Mouse (Mus musculus) liver, embryonic 15.5 days (tissue): Measurements from ENCODE around the gene Sval1. TPM values are rescaled to one million over a fixed set of nuclear protein-coding genes. Genes with fewer than 3 reads are reported as not detected.

Source experiments
- ATAC-seq: fragments of 200-750 bp; cut with Nextera tagmentation; 2 replicates; pipeline ENCODE4 v1.8.0; 2017; ENCODE audit warnings: moderate number of reproducible peaks, mild to moderate bottlenecking, moderate library complexity; ENCODE audit not compliant: insufficient read depth
- H3K27ac ChIP-seq: fragments of 300-500 bp; sonication (generic); replicated peaks from 2 replicates; pipeline ENCODE4 v1.5.1; 2015; ENCODE audit warnings: mild to moderate bottlenecking, inconsistent platforms
- H3K27me3 ChIP-seq: fragments of 300-500 bp; sonication (generic); 2 replicates; pipeline ENCODE4 v1.6.1; 2015; ENCODE audit warnings: mild to moderate bottlenecking, inconsistent platforms
- H3K36me3 ChIP-seq: fragments of 300-500 bp; sonication (generic); replicated peaks from 2 replicates; pipeline ENCODE4 v1.6.1; 2015; ENCODE audit warnings: moderate library complexity, mild to moderate bottlenecking, inconsistent platforms
- H3K4me1 ChIP-seq: fragments of 300-500 bp; sonication (generic); replicated peaks from 2 replicates; pipeline ENCODE4 v1.6.1; 2015; ENCODE audit warnings: inconsistent platforms
- H3K4me2 ChIP-seq: fragments of 300-500 bp; sonication (generic); 2 replicates; pipeline ENCODE4 v1.6.1; 2015; ENCODE audit warnings: moderate library complexity, mild to moderate bottlenecking, inconsistent platforms
- H3K4me3 ChIP-seq: fragments of 300-500 bp; sonication (generic); replicated peaks from 2 replicates; pipeline ENCODE4 v1.5.1; 2015; ENCODE audit warnings: mild to moderate bottlenecking, inconsistent platforms
- H3K9ac ChIP-seq: fragments of 300-500 bp; sonication (generic); 2 replicates; pipeline ENCODE4 v1.6.1; 2015; ENCODE audit warnings: moderate library complexity, mild to moderate bottlenecking, inconsistent platforms
- H3K9me3 ChIP-seq: fragments of 300-500 bp; sonication (generic); replicated peaks from 2 replicates; pipeline ENCODE4 v1.6.1; 2016; ENCODE audit warnings: inconsistent platforms
- WGBS: fragments of 180-500 bp; shearing (Covaris S2); methylation state at CpG from one replicate; pipeline ENCODE4 v1.1.7; 2015; ENCODE audit warnings: mixed read lengths; ENCODE audit not compliant: insufficient replicate concordance; 5-methylcytosine and 5-hydroxymethylcytosine counted together
- polyA plus RNA-seq: library from polyadenylated mRNA; unstranded; fragments of >200 nt; fragmentation: Nextera tagmentation; extraction: Ambion mirVana; gene quantifications from 2 replicates; pipeline ENCODE4 v1.2.1, GENCODE M21; 2015

Gene Sval1
- not detected in 2 replicates for polyA plus RNA-seq

GRCm38 (mm10) chr6:41951330-41951729, at the start of gene Sval1:
Gene Sval1, plus strand, starts transcription at chr6:41951630.
- no peaks in the 10 kb centered on the region for H3K36me3 ChIP-seq
- 52% methylated on average over 1 of the region's 1 CpGs for WGBS
- no peak for ATAC-seq

GRCm38 (mm10) chr6:41911625-41912024, 39.8 kb upstream of the Sval1 start:
- no peaks in the 10 kb centered on the region for H3K4me1 ChIP-seq
- no peak overlapping the region for H3K4me2 ChIP-seq
- no peaks in the 10 kb centered on the region for H3K36me3 ChIP-seq
- no peak overlapping the region for H3K4me3 ChIP-seq
- H3K27ac ChIP-seq, result no peak overlapping the region
- no peak overlapping the region for H3K9ac ChIP-seq
- H3K27me3 ChIP-seq, result no peaks in the 10 kb centered on the region
- no peaks in the 10 kb centered on the region for H3K9me3 ChIP-seq
- WGBS, result 64% methylated on average over 5 of the region's 5 CpGs
- ATAC-seq, result no peak

More at GRCm38 (mm10) chr6:41951330-41951729, at the start of gene Sval1:
- H3K27me3 ChIP-seq, result no peaks in the 10 kb centered on the region
- H3K27ac ChIP-seq, result no peak within 1 kb of the TSS
- no peak within 1 kb of the TSS for H3K9ac ChIP-seq
- no peak within 1 kb of the TSS for H3K4me3 ChIP-seq
- no peaks in the 10 kb centered on the region for H3K4me1 ChIP-seq
- no peaks in the 10 kb centered on the region for H3K9me3 ChIP-seq
- no peak within 1 kb of the TSS for H3K4me2 ChIP-seq

GRCm38 (mm10) chr6:41914883-41915282, 36.5 kb upstream of the Sval1 start:
- Histone ChIP-seq H3K4me2 (no peak overlapping the region), H3K36me3 (no peaks in the 10 kb centered on the region), H3K27ac (no peak overlapping the region), H3K9ac (no peak overlapping the region), H3K4me3 (no peak overlapping the region), H3K4me1 (no peaks in the 10 kb centered on the region), H3K27me3 (no peaks in the 10 kb centered on the region), H3K9me3 (no peaks in the 10 kb centered on the region)
- 53% methylated on average over 2 of the region's 2 CpGs for WGBS
- ATAC-seq, result no peak

GRCm38 (mm10) chr6:41967840-41968239, 16.4 kb downstream of the Sval1 start, which contains the start of gene Sval3:
Gene Sval3, plus strand, starts transcription at chr6:41968140.
- Histone ChIP-seq H3K27ac (no peak within 1 kb of the TSS), H3K27me3 (no peaks in the 10 kb centered on the region), H3K9ac (no peak within 1 kb of the TSS), H3K36me3 (no peaks in the 10 kb centered on the region), H3K4me3 (no peak within 1 kb of the TSS), H3K4me2 (no peak within 1 kb of the TSS), H3K9me3 (no peaks in the 10 kb centered on the region), H3K4me1 (no peaks in the 10 kb centered on the region)
- 43% methylated on average over 1 of the region's 1 CpGs for WGBS
- ATAC-seq, result no peak

Other genes with a start within 250 kb of the Sval1 start
- gene Kel, start 247.3 kb upstream of the Sval1 start, polyA plus RNA-seq, result 299 and 347 TPM in 2 replicates
- not detected in 2 replicates for gene Olfr459, start 176.5 kb upstream of the Sval1 start, polyA plus RNA-seq
- not detected in 2 replicates for gene Pip, start 104.1 kb upstream of the Sval1 start, polyA plus RNA-seq
- not detected in 2 replicates for gene Sval2, start 98.6 kb upstream of the Sval1 start, polyA plus RNA-seq
- not detected in 2 replicates for gene Sval3, start 16.5 kb downstream of the Sval1 start, polyA plus RNA-seq
- gene Sva, start 86.8 kb downstream of the Sval1 start, polyA plus RNA-seq, result not detected in 2 replicates
- not detected in 2 replicates for gene Tas2r139, start 189.3 kb downstream of the Sval1 start, polyA plus RNA-seq